Mouse (Mus musculus) Muller cell, postnatal 12 days (primary cell): ENCODE data around the gene Zfp106.

Experiments
- DNase-seq: peaks from one replicate; pipeline ENCODE4 v3.0.0-alpha.2; 2015; ENCODE audit errors: inconsistent ontology term

The Zfp106 gene

DNA sequence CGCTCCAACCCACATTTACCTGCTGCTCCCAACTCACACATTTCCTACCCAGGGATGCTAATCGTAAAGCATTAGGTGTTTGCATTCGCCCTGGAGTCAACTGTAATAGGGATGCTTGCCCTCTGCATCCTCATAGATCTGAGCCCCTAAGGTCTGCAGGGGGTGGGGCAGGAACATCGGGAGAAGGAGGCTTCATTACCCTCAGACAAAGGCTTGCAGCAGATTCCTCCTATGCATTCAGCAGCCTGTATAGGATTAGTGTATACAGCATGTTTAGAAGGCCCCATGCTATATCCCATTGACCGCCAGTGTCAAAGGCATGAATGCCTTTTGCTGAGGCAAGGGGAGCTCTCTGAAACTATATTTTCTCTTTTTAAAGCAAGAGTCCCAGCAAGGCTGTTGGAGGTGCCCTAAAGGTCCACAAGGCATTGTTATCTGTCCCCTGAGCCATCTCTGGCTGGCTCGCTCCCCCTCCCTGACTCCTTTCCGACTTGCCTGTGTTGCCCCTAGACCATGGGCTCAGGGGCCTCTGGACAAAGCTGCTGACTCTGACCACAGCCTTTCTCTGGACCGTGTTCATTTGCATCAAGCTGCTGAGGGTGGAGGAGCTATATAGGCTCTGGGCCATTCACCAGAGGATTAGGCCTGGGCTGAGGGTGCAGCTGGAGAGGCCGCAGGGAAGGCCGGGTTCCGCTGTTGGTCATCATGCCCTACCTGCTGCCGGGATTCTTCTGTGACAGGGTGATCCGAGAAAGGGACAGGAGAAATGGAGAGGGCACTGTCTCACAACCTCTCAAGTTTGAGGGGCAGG lies 87.2 kb downstream of the Zfp106 start:
- no peak for DNase-seq

DNA sequence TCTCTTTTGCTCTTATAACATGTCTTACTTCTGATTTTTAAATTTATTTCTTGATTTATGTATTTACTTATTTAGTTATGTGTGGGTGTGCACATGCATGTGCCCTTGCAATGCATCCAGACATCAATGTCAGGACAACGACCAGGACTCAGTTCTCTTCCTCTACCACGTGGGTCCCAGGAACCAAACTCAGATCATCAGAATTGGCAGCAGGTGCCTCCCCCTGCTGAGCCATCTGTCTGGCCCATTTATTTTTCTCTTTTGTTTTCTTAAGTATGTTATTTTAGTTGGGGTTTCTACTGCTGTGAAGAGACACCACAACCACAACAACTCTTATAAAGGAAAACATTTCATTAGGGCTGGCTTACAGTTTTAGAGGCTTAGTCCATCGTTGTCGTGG lies 92.8 kb downstream of the Zfp106 start:
- no peak for DNase-seq

DNA sequence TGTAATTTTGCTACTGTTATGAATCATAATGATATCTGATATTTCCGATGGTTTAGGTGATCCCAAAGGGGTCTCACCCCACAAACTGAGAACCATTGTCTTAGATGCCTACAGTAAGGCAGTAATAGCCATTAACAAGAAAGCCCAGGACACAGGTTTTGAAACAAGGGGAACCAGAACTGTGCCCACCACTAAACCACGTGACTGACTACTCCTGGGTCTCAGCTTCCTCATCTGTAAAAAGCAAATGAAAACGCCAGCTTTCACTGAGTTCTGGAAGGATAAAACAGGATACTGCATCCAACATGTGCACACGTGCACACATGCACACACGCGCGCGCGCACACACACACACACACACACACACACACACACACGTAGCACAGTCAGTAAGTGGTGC lies 93.9 kb downstream of the Zfp106 start:
- DNase-seq = no peak

DNA sequence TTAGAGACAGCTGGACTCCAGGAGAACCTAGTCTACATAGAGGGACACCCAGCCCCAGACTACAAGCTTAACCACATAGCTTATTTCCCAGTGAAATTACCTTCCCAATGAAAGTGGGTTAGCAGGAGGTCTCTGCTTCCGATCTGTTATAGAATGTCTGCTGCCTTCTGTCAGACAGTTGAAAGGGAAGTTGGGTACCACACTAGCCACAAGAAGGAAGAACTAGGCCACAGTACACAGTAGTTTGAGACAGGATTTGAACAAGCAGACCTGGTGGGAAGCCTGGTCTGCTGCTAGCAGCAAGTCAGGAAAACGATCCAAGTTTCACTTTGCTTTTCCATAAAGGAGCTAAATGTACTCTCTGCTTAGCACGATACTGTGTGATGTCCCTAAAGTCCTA lies 94.4 kb downstream of the Zfp106 start:
- DNase-seq = no peak

DNA sequence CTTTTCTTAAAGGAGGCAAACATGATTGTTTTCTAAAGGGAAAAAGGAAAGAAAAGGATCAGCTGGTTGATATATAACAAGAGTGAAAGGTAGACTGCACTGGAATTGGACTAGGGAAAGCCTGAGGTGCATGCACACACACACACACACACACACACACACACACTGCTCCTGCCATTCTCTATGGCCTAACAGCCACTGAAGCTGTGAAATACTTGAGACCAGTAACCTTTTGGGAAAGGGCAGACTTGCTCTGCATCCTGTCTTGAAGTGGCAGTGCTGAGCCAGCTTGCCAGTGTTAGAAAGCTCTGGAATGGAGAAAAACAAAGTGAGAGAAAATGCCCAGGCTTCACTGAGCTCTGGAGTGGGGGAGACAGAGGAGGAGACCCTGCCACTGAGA lies 95.6 kb downstream of the Zfp106 start:
- no peak for DNase-seq

DNA sequence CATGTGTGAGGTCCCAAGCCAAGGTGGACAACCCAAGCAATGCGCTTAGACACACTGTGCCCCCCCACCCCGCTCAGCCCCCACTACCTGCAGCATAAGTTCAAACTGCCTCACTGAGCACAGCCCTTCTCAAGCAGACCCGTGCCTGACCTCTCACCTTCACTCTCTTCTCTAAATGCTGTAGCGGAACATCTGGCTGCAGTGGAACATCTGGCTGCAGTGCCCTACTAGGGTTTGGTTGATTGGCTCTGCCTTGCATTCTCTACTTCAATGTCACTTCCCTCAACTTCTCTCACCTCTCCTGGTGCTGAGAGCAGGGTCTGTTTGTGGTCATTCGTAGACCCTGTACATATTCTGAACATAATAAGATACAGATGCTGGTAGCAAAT lies 98.3 kb downstream of the Zfp106 start:
- DNase-seq = no peak

DNA sequence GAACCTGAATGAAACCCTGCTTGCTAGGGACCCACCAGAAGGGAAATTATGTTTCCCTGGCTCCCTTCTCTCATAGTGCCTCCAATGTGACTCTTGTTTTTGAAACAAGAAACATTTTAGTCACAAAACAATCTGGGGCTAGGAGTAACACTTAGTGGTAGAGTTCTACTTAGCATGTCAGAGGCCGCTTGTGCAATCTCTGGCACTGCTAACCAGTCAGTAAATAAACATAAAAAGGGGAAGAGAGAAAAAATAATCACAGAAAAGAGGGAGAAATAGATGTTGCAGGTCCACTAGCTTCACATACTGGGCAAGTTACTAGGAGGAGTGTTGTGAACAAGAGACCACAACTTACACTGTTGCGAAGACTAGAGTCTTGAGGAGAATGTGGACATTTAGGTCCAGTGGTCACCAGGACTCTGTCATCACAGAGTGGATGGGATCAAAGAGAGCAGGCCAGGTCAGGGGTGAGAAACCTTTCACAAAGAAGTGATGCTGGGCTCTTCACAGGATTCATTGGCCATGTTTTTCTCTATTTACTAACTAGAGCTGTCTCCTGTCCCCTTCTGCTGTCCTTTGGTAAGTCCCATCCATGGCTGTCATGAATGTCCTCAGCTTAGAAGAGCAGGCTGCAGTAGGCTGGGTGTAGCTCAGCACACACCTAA lies 98.8 kb downstream of the Zfp106 start:
- DNase-seq = no peak

DNA sequence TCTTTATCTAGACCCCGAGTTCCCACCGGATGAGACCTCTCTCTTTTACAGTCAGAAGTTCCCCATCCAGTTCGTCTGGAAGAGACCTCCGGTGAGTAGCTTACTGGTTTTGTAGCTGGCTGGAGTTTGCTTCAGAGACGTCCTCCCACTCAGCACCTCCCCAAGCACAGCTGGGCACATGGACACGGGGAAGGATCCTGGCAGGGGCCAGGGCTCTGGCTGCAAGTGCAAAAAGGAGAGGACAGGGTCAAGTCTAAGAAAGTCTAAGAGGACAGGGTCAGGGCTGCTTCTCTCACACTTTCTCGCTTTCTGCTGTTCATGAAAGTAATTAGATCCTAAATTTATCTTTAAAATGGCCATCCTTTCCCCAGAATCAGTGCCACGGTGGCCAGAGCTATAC lies 99.6 kb downstream of the Zfp106 start:
- no peak for DNase-seq

DNA sequence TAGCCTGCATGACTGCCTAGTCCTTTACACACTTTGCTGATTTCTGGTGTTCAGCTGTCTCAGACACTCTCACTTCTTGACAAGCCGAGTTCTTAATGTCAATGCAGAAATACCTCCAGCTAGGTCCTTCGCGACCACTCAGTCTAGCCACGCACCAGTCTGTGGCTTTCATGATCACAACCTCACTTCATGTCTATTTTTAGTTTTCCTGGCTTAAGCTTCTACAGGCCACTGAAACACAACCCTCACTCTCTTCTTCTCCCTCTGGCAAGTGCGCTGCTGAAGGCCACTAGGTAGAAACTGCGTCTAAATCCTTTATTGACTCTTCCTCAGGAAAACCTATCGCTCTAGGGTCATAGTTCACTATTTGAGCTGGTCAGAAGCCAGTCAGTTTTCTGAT lies 100.3 kb downstream of the Zfp106 start:
- no peak for DNase-seq

DNA sequence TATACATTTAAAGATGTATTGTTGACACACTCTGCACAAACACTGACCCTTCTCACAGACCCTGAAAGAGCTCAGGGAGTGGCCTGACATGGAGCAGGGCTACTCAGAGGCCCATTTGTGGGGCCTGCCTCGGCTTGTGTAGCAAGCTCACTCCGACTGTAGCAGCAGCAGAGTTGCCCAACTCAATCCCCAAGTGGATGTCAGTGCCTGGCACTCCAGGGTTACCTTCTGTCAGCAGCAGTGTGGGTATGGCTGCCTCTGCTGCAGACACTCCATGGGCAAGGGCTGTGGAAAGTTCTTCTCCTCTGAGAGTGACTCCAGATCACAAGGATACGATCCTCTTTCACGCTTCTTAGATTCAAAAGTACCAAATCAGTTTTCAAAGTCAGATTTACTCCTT lies 103.4 kb downstream of the Zfp106 start:
- no peak for DNase-seq
